Mouse (Mus musculus) mesoderm, embryonic 11.5 days (tissue): Measurements from ENCODE around the gene Ncam2.
A peak's percentile ranks its signal among the peaks of the same experiment; 100 is the strongest.

Source experiments
- DNase-seq: peaks from one replicate; pipeline ENCODE4 v3.0.0-alpha.2; 2012; ENCODE audit warnings: low read depth, low spot score

Ncam2 gene

DNA sequence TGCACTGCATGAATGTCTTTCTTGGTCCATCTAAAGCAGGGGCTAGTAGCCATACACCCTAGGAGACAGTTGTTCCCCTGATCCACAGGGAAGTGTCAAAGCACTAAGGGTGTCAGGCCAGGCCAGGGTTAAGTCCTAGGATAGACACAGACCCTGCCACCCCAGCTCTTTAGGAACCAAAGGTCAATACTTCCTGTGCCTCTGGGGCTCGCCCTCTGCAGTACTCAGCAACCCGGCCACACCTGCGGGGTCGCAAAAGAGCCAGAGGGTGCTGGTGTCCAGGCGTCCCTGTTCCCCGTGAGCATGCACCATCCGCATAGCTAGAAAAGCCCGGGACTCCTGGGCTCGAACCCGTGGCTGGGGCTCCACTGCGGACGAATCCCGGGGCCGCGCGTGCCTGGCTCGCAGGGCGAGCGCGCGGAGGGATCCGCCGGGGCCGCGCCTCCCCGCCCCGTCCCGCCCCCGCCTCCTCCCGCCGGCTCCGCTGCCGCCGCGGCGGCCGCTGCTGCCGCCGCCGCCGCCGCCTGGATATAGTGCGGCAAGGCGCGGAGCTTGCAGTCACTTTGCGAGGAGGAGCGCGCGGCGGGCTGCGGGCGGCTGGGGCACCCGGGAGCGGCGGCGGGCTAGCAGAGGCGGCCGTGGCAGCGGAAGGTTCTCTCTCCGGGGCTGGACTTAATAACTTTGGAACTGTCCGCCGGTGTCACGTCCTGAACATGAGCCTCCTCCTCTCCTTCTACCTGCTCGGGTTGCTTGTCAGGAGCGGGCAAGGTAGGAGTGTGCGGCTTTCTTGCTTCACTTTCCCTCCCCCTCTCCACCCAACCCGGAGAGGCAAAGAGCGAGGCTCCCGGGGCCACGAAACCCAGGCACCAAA lies at the start of gene Ncam2:
Gene Ncam2 (plus strand): TSS at position 497 of the 871 bp plus-strand sequence.
- DNase-seq = peak; percentile 72

DNA sequence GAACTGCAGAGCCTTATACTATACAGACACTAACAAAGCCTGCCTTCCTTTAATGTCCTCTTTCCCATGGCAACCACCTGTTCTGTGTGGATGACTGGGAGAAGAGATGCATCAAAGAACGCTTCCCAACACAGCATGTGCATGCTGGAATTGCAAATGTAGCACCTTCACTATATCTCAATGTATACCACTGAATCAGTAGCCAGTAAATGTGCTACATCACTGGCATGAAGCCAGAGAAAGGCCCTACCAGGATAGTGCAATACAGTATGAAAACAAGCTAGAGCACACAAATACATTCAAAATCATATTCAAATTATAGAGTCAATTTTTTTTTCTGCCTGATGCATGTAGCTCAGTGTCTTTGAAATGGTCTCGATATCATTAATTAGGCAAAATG lies 29.7 kb upstream of the Ncam2 start:
- no peak for DNase-seq

DNA sequence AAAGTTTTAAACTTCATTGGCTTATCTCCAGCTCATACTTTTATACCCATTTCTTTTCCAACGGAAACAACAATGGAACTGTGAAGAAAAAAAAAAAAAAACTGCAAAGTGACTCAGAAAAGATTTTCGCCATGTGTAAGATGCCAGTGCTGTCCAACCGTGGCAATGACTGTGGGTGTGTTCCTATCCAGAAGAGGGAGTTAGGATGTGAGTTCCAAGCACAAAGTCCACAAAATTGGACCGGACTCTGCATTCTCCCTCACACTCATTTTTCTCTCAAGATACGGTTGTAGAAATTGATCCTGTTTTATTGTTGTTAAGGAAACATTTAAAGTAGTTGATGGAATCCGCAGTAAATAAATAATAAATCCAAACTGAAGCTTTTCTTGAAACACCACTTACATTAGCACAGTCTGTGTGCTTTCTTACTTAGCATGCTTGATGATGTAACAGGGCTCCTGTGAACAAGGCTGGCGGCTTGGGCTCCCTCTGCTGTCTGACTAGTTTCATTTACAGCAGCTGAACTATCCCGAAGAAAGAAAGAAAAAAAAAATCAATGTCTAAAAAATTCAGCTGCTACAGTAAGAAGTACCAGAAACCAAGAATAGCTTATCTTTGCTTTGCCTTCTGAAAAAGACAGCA lies 25.1 kb upstream of the Ncam2 start:
- DNase-seq = peak; percentile 39

DNA sequence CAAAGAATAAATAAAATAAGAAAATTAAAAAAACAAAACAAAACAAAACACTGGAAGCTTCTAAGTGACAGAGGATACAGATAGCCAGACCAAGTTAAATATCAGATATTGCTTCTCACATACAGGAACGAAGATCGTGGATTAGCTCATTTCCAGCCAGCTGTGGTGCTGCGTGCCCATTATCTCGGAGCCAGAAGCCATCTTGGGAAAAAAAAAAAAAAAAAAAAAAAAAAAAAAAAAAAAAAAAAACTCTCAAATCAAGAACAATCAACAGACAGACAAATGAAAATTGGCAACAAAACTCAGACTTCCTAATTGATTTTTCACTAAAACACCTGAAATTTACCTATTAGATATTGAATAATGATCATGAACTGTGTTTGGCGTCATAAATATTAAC lies 20.7 kb upstream of the Ncam2 start:
- no peak for DNase-seq

DNA sequence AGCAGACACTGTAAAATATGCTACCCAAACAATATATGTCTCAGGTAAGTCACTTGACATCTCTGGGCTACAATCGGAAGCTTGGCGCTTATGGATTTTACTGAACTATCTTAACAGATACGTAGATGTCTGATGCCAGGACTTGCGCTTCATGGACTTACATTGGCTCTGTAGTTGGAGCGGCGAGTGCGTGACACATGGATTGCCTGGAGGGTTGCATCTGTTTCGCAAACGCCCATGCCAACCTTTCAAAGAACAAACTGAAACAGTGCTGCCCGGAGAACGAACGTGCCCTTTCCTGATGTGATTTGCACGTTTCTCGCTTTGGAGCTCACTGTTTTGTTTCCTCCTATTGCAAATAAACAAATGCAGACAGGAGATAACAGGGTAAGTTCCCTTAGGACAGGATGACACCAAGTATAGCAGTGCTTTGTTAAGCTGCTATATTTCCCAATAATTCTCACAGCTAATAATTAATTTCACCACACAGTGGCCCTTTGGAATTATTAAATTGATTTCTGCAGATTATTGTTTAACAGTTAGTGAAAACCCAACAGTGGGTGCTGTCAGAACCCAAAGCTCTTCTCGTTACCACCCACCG lies 12.8 kb upstream of the Ncam2 start:
- DNase-seq = no peak

DNA sequence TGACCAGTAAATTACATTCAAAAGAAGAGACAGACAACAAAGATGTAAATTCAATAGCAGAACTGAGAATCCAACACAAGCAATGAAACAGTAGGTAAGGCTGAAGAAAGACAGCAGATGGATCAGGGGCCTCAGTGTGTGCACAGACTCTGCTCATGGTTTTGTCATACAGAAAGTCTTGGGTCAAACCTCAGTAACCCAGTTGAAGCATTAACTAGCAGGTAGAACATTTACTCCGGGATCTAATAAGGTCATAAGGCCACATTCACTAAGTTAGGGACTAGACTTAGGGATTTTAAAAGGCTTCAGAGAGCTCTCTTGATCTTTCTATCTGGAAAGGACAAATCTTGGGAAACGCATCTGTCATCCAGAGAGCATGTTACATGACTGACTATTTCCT lies 8.9 kb upstream of the Ncam2 start:
- no peak for DNase-seq

DNA sequence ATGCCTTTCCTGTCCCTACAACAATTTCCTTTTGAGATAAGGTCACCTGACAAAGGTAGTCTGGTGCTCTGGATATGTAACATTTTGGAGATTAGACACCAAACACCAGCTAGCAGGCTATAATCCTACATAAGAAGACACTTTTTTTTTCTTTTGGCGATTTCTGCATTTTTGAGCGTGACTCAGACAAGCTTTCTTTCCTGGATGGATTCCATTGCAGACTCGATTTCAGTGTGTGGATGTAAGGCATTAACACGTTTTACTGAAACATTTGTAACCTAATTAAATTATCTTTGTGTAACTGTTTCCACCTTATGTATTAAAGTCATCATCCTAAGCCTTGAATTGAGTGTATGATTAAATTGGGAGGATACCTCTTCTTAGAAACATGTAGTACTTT lies 7.9 kb upstream of the Ncam2 start:
- DNase-seq = no peak

DNA sequence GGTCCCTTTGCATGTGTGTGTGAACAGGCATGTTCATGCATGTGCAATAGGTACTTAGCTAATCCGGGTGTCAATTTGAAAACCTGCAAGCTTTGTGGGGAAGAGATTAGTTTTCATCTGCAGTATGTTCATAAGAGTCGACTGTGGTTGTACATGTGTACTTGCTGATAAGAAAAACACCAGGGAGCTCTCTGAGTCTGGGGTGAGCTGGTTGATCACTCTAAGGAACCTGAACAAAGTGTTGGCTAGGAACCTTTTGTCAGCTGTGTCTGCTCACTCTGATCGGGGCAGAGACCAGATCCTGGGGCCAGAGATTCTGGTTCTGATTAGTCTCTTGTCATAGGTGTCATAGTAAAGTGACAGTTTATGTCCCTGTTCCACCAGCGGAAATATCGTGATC lies 1.0 kb upstream of the Ncam2 start:
- no peak for DNase-seq

DNA sequence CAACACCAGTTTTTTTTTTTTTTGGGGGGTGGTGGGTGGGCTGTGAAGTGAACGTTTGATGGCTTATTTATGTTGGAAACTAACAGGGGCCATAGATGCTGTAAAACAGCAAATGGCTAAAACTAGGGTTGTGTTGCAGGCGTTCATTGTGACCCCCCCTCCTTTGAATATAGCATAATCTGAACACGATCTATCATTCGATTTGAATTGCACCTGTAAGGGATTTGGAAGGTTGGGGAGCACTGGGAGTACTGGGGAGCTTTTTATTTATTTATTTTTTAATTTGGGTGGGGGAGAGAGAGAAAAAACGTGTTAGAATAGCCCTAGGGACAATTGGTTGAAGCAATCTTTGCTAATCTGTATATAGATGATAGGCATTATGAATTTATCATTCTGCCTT lies 974 bp downstream of the Ncam2 start:
- DNase-seq = no peak

DNA sequence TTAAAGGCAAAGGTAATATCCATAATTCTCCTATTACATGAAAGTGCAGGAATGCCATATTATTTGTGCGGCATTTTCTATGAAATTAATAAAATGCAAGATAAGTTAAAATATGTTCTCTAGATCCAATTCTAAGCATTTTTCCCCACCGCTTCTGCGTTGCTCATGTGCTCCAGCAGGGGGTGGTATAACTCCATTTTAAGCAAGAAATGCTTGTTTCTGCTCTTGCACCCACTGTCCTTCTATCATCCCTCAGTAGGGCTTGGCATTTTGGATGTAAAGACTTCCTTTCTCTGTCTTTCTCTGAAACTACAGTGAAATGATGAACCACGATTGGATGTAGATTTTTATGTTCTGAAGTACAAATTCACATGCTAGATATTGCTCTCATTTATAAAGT lies 1.5 kb downstream of the Ncam2 start:
- peak; percentile 78 for DNase-seq

DNA sequence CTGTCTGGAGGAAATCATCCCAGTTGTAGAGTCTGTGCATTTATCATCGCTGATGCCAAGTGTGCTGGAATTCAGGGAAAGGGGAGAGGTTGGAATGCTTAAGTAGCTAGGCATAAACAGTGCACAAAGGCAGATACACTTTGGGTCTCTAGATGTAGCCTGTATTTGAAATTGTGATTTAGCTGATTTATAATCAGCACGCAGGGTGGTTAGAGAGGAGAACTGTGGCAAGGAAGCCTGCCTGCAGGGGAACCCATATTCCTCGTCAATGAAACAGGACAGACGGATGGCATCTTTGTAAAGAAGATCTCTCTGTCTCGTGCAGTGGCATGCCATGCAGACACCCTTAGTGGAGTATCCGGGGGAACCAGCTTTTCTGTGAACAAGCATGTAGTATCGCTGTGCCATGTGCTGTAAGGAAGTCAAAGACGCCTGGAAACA lies 2.2 kb downstream of the Ncam2 start:
- DNase-seq = no peak

DNA sequence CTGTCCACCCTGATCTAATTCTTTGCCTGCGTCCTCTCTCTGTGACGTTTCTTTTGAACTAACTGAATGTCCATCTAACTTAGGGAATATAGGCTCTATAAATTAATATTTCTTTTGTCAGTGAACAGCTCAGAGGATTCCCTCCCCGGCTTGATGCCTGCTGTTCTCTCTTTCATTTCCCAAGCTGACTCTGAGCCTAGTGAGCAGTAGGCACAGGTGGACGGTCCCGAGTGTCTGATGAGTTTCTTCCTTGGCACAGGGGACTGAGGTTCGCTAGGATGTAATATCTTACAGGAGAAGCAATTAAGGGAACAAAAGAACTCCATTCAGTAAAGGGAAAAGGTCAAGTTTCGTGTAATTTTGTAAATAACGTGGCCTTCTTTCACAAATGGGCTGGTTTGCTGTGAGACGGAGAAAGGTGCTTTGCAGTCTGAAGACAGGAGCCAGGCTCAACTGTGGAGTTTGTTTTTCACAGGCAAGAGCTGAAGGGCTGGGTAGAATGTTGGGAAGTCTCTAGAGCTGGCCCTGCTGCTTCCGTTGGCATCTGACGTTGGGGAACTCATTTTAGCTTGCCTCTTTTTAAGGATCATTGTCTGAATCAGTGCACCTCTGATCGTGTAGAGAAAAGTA lies 4.0 kb downstream of the Ncam2 start:
- DNase-seq = no peak

DNA sequence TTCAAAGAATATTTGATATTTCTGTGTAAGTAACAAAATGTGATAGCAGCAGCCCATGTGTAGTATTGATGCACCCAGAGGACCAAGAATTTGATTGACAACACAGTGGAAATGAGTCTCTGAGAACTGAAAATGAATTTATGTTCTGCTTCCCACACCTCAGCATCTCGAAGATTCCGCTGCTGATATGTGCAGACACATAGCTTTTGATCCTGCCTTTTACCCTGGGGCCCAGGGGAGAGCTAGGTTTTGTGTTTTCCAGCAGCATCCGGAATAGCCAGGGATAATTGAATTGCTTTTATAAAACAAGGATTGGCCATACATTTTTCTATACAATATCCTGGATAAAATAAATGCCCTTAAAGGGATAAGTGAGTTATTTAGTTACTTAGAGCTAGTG lies 20.7 kb downstream of the Ncam2 start:
- DNase-seq = no peak

DNA sequence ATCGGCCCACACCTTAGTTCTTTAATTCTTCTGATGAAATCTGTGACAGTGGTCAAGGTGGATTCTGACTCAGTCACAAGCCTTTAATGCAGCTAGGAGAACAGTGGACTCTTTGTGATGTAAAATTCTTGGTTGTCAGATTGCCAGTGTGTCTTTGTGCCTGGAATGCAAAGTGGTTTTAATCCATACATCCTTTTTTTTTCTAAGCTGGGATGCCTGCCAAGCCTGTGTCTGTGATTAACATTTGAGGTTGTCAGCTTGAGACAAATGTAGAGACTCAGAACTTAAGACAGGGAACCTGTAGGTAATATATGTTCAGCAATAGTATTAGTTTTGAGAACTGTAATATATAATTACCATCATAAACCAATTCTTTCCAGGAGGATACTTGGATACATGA lies 23.3 kb downstream of the Ncam2 start:
- DNase-seq = no peak

DNA sequence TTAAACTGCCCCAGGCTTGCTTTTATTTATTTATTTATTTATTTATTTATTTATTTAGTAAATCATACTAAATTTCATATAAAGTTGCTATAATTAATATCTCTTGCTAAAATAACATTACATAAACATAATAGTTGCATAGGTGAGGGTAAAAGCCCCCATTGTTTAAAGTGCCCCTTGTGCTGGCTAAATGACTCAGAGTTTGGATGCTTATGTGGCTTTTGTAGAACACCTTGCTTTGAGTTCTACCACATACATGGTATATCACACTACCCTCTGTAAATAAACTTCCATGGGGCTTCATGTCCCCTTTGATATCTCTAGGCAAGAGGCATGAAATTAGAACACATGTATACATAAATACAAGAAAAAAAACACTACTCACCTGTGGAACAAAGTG lies 23.8 kb downstream of the Ncam2 start:
- no peak for DNase-seq

DNA sequence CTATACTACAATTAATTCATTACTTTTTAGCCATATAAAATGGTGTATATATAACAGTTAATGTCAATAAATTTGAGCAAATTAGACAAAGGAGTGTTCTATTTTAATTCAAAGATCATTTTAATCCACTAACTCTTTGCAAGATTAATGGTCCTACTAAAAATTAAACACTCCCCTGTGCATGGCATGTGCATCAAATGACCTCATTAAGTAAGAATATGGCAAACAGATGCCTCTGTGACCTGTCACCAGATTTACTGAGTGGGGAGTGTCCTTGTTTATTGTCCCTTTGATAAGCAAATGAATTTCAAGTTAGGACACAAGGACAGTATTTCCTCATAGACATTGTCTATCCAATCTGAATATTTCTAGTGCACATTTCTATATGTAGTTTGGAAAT lies 54.4 kb downstream of the Ncam2 start:
- DNase-seq = no peak

DNA sequence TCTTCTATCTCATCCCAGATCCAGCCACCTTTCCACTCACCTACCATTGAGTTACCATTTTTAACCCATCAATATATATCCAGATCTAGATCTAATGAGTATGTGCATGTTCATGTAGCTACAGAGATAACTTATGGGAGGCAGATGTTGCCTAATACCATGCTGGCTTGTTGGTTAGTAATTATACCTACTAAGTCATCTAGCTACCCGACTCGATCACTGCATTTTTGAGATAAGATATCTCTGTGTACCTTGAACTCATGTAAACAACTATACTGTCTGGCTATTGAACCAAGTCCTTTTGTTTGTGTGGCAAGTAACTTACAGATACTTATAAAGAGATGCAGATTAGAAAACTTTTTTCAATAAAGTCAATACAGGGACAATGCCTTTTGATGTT lies 59.9 kb downstream of the Ncam2 start:
- no peak for DNase-seq

DNA sequence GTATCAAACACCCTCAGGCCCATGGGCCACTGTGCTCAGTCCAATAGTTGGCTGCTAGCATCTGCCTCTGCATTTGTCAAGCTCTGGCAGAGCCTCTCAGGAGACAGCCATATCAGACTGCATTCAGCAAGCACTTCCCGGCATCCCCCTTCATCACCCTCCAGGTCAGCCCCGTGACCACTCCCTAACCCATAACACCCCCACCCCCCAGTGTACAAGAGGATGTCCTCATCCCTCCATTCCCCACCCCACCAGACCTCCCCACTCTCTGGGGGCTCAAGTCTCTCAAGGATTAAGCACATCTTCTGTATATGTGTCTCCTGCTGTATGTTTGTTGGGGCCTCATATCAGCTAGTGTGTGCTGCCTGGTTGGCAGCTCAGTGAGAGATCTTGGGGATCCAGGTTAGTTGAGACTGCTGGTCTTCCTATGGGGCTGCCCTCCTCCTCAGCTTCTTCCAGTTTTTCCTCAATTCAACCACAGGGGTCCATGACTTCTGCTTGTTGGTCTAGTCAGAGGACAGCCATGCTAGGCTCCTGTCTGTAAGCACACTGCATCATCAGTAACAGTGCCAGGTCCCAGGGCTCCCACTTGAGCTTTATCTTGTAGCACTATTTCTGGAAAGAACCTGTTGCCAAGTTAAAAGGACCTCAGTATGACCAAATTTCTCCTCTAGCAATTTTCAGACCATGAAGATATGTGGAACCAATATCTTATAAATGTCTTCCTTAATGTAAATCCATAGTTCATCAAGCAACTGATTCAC lies 73.3 kb downstream of the Ncam2 start:
- no peak for DNase-seq

DNA sequence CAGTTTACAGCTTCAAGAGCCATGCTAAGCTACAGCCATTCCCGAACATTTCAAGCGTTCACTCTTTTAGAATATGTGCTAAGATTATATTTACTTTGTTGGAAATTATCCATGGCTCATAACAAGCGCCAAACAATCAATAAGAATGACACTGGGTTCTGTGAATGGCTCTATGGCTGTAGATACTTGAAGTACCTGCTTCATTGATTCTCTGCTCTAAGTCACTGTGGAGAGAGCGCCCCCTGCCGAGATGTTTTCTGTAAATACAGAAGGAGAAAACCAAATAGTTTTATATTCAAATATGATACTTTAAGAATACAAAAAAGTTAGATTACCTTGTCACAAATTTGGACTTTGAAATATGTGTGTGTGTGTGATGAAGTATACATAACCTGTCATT lies 83.7 kb downstream of the Ncam2 start:
- peak; percentile 32 for DNase-seq

DNA sequence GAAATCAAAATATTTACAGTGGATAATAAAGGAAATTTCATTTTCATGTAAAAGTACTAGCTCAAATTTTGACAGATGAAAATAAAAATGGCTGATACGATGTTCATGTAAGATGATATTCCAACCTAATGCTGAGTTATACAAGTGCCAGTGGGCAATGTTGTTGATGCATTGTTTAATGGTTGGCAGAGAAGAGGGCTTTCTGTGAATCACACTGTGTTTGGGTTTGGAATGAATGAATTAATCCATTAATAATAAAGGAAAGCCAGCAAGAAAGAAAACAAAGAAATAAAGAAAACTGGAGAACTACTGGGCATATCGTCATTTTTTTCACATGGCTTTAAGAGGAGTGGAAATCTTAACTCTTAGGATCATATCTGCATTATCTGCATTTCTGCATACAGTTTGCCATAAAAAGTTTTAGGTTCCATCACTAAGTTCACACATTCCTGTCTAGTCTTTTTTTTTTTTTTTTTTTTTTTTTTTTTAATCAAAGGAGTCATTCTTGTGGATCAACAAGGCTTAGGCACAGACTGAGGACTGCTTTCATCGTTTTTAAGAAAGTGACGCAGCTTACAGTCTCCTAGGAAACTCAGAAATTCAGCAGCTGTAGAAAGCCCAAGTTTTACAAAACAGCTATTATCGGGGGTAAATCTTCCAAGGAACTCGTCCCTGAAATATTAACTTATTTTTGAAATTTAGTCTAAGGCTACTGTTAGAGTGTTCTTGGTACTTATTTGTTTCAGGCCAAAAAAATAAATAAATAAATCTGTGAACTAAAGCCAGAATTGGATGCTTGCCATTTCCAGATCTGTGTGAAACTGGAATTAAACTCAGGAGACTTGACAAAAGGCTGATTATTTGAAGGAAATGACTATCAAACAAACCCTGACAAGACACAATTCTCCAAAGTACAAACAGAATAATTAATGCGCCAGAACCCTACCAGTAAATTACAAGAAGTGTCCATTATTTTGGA lies 84.7 kb downstream of the Ncam2 start:
- DNase-seq = no peak
